Mouse (Mus musculus) kidney, adult 2 months (tissue): Measurements from ENCODE around the gene D430041D05Rik.

Experiments
- CTCF ChIP-seq: fragments of 200-500 bp; conservative IDR thresholded peaks from 2 replicates; pipeline ENCODE4 v1.5.1; 2011; ENCODE audit warnings: low read depth, mild to moderate bottlenecking, control low read depth, low read length, moderate library complexity, mixed read lengths; ENCODE audit not compliant: insufficient read depth, insufficient read length
- POLR2A ChIP-seq: fragments of 200-500 bp; IDR thresholded peaks from one replicate; pipeline ENCODE4 v1.6.1; 2011; ENCODE audit warnings: low read depth, low read length, control low read depth

GRCm38 (mm10) chr2:104168186-104168896 is 242.5 kb downstream of the D430041D05Rik start:
- TF ChIP-seq POLR2A = no peak
- no peak for TF ChIP-seq CTCF
